Mouse (Mus musculus): ENCODE results near the gene Olfr718-ps1. TPM values are rescaled to one million over a fixed set of nuclear protein-coding genes. Genes with fewer than 3 reads are reported as not detected.
"Not testable (repeated sequence)": the region's sequence is repeated elsewhere in the genome, so short reads cannot be mapped to it uniquely, and the experiment has no call there.

Olfr718-ps1 gene
- not detected in 2 replicates for total RNA-seq (2017)

DNA sequence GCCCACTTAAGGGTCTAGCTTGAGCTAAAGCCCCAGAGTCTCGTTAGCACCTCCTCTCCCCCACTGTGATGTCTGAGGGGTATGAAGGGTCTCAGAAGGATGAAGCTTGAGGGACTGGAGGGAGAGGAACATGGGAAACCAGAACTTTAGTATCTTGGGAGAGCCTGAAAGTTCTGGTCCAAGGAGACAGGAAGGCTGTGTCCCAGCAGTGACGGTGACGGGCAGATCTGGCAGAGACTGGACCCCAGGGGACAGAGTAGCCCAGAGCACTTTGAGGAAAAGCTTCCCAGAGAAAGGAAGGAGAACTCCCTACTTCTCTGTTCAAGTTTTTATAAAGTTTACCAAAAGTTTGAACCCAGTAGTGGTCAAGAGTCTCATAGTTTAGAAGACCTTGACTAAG, at the start of gene Olfr718-ps1:
Gene Olfr718-ps1 (minus strand): TSS at position 101 of the 400 bp plus-strand sequence.
- no peak for ATAC-seq (ENCODE audit: extremely low read depth, insufficient number of reproducible peaks, low FRiP score, poor library complexity, severe bottlenecking)

DNA sequence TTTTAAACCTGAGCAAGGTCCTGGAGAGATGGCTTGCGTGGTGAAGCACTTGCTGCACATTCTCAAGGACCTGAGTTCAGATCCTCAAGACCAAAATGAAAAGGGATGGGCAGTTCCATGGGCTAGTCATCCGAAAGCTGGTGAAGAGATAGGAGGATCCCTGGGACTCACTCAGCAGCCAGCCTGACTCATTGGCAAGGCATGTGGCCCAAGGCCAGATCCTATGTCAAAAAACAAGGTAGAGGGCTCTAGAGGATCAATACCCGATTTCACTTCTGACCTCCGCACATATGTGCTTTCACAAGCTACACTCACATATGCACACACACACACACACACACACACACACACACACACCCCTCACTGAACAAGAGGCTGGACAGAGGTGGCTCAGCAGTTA, 49.1 kb upstream of the Olfr718-ps1 start:
- no peak for ATAC-seq (ENCODE audit: extremely low read depth, insufficient number of reproducible peaks, low FRiP score, poor library complexity, severe bottlenecking)

DNA sequence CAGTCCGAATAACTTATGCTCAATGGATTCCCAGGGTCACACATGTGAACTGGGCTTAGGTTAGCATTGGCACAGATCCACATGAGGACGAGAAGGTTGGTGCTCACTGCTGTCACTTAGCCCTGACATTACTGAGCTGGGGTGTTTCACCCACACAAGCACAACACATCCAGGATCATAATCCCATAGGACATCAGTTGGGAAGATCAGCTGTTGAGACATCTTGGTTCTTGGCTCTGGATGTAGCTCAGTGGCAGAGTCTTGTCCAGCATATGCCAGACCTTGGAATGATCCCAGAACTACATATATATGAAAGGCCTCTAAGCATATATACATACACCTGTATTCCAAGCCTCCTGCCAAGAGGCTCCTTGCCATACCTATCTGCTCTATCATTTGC, 47.8 kb upstream of the Olfr718-ps1 start:
- no peak for ATAC-seq (ENCODE audit: extremely low read depth, insufficient number of reproducible peaks, low FRiP score, poor library complexity, severe bottlenecking)

DNA sequence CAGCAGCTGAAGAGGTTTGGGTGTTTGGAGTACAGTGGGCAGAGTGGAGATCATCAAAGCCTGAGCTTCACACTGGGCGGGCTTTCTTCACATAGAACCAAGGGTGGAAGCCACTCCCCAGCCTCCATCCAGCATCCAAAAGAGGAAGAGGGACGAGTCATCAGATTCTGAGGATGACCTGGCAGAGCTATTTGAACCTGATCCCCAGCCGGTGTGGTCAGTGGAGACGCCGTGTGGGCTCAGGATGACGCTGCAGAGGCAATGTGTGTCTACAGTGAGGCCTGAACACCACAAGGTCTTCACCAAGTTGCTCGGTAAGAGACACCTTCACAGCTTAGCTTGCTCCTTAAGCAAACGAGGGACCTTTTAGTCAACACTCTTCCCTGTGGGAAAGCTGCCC, 47.4 kb upstream of the Olfr718-ps1 start:
- not testable (repeated sequence) for ATAC-seq (ENCODE audit: extremely low read depth, insufficient number of reproducible peaks, low FRiP score, poor library complexity, severe bottlenecking)

DNA sequence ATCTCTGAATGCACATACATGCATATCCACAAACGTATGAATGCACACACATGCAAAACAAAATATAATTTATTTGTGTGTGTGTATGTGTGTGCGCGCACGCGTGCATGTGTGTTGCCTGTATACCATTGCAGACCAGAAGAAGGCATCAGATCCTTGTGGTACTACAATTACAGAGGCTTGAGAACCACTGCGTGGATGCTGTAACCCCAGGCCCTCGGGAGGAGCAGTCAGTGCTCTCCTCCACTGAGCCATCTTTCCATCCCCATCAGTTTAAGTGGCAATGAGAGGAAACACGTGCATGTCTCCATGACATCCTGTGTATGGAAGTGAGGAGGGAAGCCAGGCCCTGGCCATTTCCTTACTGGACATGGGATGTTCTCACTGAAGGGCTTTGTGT, 45.4 kb upstream of the Olfr718-ps1 start:
- no peak for ATAC-seq (ENCODE audit: extremely low read depth, insufficient number of reproducible peaks, low FRiP score, poor library complexity, severe bottlenecking)

DNA sequence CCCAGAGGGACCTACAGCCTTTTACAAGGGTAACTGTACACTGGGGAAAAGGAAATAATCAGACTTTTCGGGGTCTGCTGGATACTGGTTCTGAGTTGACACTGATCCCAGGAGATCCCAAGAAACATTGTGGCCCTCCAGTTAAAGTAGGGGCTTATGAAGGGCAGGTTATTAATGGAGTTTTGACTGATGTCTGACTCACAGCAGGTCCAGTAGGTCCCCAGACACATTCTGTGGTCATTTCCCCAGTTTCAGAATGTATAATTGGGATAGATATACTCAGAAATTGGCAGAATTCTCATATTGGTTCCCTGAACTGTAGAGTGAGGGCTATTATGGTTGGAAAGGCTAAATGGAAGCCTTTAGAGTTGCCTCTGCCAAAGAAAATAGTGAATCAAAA, 40.6 kb upstream of the Olfr718-ps1 start:
- ATAC-seq (ENCODE audit: extremely low read depth, insufficient number of reproducible peaks, low FRiP score, poor library complexity, severe bottlenecking) = not testable (repeated sequence)

DNA sequence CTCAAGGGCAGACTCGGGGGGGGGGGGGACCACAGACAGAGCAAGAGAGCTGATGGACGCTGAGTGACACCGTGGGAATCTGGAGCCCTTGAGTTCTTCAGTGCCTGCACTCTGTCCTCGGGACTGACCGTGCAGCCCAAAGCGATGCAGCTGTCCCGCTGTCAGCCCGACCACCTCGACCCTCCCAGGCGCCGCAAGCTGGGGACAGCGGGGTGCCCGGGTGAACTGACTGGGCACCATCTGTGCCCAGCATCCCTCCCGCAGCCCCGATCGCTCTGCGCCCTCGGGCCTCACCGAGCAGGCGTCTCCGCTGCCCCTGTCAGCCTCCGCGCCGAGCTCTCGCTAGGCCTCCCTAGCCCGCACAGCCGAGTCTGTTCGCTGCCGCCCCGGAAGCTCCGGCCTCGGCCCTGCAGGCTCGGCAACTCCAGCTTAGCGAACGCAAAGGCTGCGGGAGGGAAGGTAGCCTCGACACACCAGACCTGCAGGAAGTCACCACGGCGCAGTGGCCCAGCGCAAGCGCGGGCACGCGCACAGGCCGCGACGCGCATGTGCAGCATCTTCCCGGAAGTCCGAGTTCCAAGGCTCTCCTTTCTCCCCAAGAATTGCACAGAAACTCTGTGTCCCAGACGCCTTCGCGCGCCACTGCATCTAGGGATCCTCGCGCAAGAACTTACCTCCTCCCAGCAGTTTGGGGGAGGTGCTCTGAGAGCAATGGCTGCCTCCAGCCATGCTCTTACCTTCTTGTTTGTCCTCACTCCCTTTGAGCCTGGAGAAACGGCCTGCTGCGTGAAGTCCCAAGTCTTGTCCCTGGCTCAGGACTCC, 33.1 kb upstream of the Olfr718-ps1 start, which contains the start of the genes Rbak and Spdye4b:
Gene Rbak (minus strand): TSS at position 521 of the 822 bp plus-strand sequence.
Gene Spdye4b (plus strand): TSS at position 763 of the 822 bp plus-strand sequence.
- ATAC-seq (ENCODE audit: extremely low read depth, insufficient number of reproducible peaks, low FRiP score, poor library complexity, severe bottlenecking) = peak; percentile 70

DNA sequence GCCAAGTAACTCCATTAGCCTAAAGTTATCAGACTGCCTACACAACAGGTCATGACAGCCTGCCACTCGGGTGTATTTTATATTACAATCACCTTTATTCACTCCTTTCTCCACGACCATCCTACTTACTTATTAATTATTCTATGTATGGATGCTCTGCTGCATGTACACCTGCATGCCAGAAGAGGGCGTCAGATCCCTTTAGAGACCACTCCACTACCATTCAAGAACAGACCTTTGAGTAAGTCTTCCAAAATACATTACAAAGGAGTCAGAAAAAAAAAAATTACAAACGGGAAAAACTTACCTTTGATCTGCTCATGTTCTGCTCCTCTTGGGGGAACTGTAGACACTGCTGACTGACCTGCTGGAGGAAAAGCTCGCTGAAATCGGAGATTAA, 31.8 kb upstream of the Olfr718-ps1 start:
- no peak for ATAC-seq (ENCODE audit: extremely low read depth, insufficient number of reproducible peaks, low FRiP score, poor library complexity, severe bottlenecking)

DNA sequence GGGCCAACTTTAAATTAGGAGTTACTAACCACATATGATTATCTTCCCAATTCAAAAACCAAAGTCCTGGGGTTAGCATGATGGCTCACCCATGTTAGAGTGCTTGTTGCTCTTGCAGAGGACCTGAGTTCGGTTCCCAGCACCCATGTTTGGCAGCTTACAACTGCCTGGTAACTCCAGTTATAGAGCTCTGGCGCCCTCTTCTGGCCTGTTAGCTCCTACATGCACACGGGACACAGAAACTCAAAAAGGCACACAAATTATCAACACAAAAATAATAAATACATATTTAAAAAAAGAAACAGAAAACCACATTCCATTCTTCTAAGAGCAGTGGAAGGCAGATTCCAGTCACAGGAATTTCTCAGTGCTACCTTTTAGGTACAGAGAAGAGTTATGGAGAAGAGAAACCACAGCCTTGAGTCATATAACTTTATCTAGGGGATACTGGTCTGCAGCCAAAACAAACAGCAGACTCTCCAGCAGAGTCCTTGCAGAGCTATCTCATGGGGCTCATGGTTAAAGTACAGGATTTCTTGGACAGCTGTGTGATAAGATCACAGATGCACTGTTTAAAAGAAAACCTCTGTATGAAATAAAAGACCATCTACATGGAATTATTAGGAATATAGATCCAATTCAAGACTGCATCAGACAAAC, 30.3 kb upstream of the Olfr718-ps1 start:
- ATAC-seq (ENCODE audit: extremely low read depth, insufficient number of reproducible peaks, low FRiP score, poor library complexity, severe bottlenecking) = no peak

DNA sequence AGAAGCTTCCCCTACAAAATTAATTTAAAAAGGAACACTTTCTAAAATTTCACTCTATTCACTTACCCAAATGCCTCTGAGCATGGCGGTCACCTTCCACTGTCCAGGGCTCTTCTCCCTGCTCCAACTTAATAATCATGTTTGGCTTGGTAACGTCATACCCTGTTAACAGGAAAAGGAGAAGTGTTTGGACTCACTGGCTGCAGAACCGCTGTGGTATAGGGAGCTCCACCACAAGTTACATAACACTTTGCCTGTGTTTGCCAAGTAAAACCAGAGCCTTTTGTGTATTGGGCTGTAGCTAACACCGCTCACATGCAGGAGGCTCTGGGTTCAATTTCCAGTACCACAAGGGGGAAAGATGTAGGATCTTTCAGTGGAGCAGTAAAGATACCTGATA, 28.6 kb upstream of the Olfr718-ps1 start:
- no peak for ATAC-seq (ENCODE audit: extremely low read depth, insufficient number of reproducible peaks, low FRiP score, poor library complexity, severe bottlenecking)

DNA sequence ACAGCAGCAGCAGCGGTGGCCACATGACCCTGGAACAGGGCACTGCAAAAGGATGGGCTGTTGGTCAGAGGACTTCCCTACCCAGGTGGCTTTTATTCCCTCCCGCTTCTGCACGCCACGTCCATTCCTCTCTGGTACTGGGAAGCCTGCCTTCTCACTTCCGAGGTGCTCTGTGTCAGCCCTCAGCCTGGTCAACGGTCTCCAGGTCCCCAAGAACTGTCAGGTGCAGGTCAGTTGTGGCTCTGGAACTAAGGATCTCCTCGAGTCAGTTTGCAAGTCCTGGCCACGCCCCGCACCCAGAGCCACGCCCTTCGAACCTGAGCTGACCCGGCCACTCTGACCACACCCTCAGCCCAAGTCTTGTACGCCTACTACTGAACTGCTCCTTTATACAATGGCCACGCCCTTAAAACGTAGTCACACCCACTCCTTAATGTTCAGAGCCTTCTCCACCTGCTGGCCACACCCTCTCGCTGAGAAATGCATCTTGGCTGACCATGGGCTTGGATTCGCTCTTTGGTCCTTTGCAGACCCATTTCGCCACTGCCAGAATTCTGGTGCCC, 18.2 kb upstream of the Olfr718-ps1 start:
- ATAC-seq (ENCODE audit: extremely low read depth, insufficient number of reproducible peaks, low FRiP score, poor library complexity, severe bottlenecking) = peak; percentile 40; the same call in 1 of the 2 replicates

DNA sequence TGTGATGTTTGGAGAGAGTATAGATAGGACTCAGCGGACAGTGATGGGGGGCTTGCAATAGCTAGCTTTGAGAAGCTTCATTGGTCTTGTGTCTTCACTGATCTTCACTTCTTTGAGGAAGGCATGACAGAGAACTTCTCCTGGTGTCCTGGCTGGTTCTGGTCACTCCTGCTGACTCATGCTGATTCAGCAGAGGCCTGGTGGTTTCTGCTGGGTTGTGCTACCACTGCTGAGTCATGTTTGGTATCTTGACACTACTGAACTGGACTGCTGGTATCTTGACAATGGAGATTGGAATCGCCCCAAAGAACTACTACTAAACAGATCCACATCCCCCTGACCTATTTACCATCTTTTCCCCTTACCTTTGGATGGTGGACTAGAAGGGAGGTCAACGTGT, 8.2 kb upstream of the Olfr718-ps1 start:
- no peak for ATAC-seq (ENCODE audit: extremely low read depth, insufficient number of reproducible peaks, low FRiP score, poor library complexity, severe bottlenecking)

DNA sequence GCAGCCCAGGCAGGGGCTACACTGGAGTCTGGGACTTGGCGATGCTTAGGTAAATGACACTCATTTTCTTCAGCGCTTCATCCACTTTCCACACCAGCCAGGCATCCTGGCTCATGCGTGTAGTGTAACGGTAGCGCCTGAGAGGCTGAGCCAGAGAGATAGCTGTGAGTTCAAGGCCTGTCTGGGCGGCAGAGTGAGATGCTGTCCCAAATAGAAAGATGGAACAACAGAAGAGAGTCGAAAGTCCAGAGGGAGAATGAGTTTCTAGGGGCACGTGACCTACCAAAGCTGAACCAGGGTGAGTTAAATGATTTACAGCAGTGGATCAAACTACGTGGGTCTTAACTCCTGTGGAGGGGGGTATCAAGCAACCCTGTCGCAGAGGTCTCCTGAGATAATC, 6.4 kb upstream of the Olfr718-ps1 start:
- no peak for ATAC-seq (ENCODE audit: extremely low read depth, insufficient number of reproducible peaks, low FRiP score, poor library complexity, severe bottlenecking)

DNA sequence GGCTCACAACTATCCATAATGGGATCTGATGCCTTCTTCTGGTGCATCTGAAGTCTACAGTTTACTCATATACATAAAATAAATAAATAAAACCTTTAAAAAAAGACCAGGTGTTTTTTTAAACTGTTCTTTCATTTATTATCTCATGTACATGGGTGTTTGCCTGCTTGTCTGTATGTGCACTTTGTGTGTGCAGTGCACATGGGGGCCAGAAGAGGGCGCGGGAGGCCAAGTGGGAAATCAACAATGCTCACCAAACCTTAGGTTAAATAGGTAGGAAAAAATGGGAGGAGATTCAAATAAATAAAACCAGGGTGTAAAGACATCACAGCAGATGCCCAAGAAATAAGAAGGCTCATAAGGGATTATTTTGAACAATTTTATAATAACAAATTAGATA, 2.7 kb upstream of the Olfr718-ps1 start:
- ATAC-seq (ENCODE audit: extremely low read depth, insufficient number of reproducible peaks, low FRiP score, poor library complexity, severe bottlenecking) = no peak

DNA sequence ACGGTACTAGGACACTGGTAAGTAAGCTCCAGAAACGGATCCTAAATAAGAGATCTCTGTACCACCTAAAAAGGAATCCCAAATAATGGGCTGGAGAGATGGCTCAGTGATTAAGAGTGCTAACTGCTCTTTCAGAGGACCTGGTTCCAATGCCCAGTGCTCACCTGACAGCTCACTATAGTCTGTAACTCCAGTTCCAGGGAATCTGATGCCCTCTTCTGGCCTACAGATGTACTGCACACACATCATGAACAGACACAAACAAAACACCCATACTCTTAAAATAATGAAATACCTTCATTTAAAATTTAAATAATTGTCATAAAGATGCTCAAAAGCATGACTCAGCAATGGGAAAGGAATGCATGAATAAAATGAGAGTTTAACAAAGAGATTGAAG, 2.2 kb upstream of the Olfr718-ps1 start:
- no peak for ATAC-seq (ENCODE audit: extremely low read depth, insufficient number of reproducible peaks, low FRiP score, poor library complexity, severe bottlenecking)

DNA sequence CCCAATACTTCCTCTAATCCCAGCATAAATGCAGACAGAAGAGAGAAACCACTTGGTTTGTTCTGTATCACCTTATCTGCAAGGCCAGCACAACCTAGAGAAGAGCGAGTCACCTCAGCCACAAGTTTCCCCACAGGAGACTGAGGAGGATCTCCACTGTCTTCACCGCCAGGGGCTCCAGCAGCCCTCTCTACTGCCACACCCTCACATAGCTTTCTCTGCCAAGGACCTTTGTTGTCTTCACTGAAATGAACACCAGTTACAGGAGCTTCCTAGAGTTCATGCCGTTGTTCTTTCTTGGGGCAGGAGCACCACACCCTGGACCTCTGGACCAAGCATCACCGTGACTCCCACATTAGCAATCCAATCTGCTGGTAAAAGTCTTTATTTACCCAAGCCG, 1.3 kb upstream of the Olfr718-ps1 start:
- no peak for ATAC-seq (ENCODE audit: extremely low read depth, insufficient number of reproducible peaks, low FRiP score, poor library complexity, severe bottlenecking)

DNA sequence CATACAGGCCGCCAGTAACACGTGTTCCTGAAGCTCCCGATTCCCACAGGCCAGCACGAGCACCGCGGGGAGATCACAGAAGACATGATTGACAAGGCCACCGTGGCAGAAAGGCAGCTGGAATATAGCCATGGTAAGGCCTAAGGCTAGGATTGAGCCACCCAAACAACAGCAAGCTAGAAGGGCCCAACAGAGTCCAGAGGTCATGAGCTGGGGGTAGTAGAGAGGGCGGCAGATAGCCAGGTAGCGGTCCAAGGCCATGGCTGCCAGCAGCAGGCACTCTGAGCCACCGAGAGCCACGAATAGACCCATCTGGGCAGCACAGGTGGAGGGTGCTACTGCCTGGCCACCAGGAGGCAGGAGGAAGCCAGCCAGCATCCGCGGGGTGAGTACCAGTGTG, 9.8 kb downstream of the Olfr718-ps1 start:
- ATAC-seq (ENCODE audit: extremely low read depth, insufficient number of reproducible peaks, low FRiP score, poor library complexity, severe bottlenecking) = no peak

DNA sequence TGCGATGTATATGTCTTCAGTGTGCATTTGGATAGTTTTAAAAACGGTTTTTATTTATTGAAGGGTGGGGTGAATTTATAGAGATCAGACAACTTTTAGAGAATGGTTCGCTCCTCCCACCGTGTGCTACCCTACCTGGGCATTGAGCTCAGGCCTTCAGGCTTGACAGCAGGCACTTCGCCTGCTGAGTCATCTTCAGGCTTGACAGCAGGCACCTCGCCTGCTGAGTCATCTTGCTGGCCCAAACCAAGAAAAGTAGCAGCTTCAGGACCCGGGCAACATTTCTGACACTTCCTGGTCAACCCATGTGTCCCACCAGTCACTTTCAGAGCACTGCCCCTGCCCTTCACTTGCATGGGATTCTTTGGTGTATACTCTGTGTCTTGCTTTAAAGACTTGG, 12.3 kb downstream of the Olfr718-ps1 start:
- no peak for ATAC-seq (ENCODE audit: extremely low read depth, insufficient number of reproducible peaks, low FRiP score, poor library complexity, severe bottlenecking)

DNA sequence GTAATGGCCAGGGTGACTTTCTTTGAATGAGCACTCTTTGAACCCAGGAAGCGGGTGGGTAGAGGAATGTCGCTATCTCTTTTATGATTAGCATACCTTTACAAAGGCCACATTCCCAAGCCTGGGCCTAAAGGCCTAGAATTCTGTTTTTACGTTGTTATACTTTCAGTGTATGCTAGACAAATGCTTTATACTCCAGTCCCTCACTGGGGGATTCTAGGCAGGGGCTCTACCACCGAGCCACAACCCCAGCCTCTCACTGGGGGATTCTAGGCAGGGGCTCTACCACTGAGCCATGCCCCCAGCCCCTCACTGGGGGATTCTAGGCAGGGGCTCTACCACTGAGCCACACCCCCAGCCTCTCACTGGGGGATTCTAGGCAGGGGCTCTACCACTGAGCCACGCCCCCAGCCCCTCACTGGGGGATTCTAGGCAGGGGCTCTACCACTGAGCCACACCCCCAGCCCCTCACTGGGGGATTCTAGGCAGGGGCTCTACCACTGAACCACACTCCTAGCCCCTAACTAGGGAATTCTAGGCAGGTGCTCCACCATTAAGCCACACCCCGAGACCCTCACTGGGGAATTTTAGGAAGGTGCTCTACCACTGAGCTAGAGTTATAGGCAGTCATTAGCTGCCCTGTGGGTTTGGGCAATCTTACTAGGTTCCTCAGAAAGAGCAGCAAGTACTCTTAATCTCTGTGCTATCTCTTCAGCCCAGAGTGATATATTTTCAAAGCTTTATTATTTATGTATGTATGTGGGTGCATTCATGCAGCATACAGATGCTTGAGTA, 13.0 kb downstream of the Olfr718-ps1 start:
- ATAC-seq (ENCODE audit: extremely low read depth, insufficient number of reproducible peaks, low FRiP score, poor library complexity, severe bottlenecking) = not testable (repeated sequence)

All from neutrophil, adult 5-6 weeks (primary cell).